Mouse (Mus musculus) C2C12 (cell line): Measurements from ENCODE around the gene Atrnl1.

Source experiments
- CEBPB ChIP-seq: IDR thresholded peaks from one replicate; pipeline ENCODE4 v1.6.1; 2011; ENCODE audit warnings: low read depth, mild to moderate bottlenecking, control low read depth, moderate library complexity
- CTCF ChIP-seq: IDR thresholded peaks from one replicate; pipeline ENCODE4 v1.5.1; 2011; ENCODE audit not compliant: control insufficient read depth, insufficient read depth, insufficient read length

DNA sequence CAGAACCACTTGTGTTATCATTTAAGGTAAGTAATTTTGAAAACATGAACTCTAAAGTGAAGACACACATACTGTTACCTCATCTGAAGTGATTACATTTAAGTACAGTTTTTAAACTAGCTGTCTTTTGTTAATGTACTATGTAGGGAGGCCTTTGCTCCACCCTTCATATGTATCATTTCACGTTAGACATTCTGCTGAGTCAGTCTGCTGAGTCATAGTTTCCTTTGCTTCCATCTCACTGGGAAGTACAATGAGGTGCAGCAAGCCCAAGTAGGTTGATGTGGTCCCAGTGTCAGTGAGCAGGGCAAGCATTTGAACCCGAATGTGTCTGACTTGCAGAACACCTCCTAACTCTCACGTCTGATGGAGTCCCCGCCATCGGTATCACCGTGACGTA is 271.1 kb downstream of the Atrnl1 start:
- TF ChIP-seq CTCF (no peak), CEBPB (no peak)
